Mouse (Mus musculus): ENCODE measurements around the gene Pdzrn3. TPM values are rescaled to one million over a fixed set of nuclear protein-coding genes. Genes with fewer than 3 reads are reported as not detected.

Gene Pdzrn3
- polyA plus RNA-seq, 1 experiment: 8.7 TPM

DNA sequence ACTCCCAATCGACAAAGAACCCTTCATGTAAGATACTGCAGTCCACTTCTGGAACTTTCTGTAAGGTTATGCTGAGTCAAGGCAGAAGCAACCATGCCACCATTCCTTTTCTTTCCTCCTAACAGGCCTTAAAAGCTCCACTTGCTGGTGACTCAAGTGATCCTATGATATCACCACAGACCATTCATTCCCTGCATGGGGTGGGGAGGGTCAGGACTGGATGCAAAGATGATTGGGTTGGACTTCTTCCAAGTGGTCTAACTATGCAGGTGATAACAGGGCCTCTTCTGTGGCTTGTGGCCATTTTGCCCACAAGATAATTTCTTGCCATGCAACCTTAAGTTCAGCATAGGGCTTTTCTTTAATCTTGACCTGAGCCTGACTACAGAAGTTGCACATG, 42.0 kb downstream of the Pdzrn3 start:
- 87% methylated on average over 1 of the region's 1 CpGs for WGBS
- no peak for DNase-seq (ENCODE audit: low read depth, low spot score)

DNA sequence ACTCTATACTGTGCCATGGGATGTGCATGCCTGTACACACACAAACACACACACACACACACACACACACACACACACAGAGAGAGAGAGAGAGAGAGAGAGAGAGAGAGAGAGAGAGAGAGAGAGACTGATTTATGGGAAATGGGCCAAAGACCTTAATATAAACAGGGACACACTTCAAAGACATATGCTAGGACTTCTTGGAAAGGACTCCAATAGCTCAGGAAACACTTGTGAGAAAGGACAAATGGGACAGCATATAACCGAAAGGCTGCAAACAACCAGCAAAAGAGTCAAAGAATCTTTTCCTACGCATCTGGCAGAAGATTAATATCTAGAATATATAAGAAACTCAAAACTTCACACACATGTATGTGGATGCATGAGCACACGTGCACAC, 43.2 kb downstream of the Pdzrn3 start:
- no peak for DNase-seq (ENCODE audit: low read depth, low spot score)
- WGBS: 78% methylated on average over 3 of the region's 3 CpGs

DNA sequence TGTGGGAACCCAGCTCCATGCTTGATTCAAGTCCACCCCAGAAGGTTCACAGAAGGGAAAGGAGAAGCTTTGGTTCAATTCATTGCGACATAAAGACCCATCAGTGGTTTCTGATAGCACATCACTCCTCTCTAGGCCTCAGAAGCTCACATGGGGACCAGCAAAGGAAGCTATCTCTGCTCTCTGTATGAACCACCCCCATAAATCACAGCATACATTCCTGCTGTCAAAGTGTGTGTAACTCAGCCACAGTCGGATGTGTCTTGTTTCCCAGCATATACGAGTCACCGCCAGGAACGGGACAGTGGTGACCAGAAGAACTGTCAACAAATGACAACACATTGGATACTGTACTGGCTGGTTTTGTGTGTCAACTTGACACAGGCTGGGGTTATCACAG, 47.3 kb downstream of the Pdzrn3 start:
- no peak for DNase-seq (ENCODE audit: low read depth, low spot score)
- 52% methylated on average over 5 of the region's 5 CpGs for WGBS

DNA sequence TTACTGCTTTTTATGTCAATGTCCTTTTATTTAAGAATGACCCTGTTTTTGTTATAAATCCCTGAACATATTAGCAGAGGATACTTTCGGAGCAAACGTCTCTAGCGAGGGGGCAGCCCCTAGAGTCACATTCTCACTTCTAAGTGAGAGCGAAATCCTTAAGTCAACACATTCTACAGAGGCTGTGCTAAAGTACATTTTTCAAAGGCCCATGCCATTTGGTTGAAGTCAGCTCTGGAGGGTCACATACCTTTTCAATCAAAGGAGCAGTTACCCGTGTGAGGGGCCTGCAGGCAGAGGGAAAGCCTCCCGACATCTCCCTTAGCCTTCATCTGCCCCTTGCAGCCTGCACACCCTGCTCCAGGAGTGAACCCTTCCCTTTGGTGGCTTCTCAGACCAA, 48.2 kb downstream of the Pdzrn3 start:
- 76% methylated on average over 6 of the region's 6 CpGs for WGBS
- no peak for DNase-seq (ENCODE audit: low read depth, low spot score)

DNA sequence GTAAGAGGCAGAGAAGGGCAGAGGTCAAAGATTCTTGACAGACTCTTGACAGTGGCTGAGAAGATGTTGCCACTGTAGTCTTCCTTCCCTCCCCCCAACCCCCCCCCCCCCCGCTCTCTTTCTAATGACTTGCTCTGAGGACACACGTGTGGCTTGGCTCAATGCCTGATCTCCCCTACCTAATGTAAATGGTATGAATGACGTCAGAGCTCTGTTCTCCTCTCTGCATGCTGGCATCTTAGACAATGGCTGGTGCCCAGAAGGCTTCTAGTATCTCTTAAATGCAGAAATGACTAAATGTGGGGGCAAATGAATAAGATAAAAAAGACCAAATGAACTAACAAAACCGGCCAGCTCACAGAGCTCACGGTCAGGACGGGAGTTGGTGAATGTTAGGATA, 49.2 kb downstream of the Pdzrn3 start:
- 54% methylated on average over 6 of the region's 6 CpGs for WGBS
- DNase-seq (ENCODE audit: low read depth, low spot score): no peak

DNA sequence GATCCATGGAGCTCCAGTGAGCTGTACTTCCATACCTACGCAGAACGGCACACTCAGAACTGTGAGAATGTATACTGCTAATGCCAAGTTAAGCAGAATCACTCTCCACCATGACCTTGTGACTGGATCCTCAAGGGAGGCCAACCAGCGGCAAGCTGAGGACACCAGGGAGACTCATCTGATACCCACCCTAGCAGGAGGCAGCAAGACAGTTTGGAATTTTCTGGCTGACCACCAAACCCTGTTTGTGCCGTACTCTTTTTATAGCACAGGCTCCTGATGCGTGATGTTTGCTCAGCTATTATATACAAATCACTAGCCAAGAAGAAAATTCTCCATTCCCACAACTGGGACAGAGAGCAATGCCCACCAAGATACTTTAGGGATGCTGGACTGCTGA, 50.0 kb downstream of the Pdzrn3 start:
- 60% methylated on average over 5 of the region's 5 CpGs for WGBS

DNA sequence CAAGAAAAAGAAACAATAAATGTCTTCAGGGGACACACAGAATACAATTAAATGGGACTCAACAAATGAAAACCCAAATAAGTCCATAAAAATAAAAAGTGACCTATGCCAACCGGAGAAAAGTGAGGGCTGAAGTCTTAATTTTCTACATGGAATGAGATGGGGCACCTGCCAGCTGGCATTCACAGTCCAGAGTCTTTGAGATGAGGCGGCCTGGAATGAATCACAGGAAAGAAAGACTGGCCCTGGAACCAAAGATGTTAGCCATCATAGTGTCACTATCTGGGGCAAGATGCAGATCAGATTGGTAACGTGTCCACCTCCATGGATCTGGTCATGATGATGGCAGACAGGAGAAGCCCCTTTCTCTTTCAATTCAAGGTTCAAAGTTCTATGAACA, 50.5 kb downstream of the Pdzrn3 start:
- WGBS: 77% methylated on average over 3 of the region's 3 CpGs
- DNase-seq (ENCODE audit: low read depth, low spot score): no peak

More for the DNA sequence above, 50.0 kb downstream of the Pdzrn3 start:
- DNase-seq (ENCODE audit: low read depth, low spot score): no peak

DNA sequence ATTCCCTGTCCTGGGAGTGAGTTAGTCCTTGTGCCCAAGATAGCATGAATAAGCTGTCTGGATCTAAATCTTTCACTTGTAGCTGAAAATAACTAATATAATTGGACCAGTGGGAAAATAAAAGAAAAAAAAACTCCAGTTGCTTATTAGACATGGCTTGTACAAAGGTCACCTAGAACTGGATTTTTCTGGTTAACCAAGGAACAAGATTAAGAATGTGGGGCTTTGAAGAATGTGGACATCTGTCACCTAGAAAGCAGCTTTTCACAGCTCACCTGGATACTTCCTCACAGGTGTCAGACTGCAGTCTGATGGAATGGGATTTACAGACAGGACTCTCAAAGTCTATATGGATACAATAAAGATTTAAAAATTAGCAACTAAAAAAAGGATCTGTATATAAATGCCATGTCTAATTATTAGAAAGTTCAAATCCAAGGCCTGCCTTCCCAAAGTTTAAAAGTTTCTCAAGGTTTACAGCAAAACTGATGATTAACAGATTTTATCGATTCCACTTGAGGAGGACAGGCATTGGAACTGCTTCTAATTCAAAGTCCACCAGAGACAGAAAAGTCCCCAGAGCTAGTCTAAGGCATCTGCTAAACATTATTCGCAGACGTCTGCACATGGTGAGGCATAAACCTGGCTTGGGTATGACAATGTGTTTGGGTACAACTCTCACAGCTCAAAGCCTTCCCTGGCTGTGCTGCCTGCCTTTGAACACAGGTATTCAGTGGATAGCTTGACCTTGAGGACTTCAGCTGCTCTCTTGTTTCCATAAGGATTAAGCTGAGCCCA, 51.7 kb downstream of the Pdzrn3 start:
- WGBS: 78% methylated on average over 3 of the region's 3 CpGs
- no peak for DNase-seq (ENCODE audit: low read depth, low spot score)

DNA sequence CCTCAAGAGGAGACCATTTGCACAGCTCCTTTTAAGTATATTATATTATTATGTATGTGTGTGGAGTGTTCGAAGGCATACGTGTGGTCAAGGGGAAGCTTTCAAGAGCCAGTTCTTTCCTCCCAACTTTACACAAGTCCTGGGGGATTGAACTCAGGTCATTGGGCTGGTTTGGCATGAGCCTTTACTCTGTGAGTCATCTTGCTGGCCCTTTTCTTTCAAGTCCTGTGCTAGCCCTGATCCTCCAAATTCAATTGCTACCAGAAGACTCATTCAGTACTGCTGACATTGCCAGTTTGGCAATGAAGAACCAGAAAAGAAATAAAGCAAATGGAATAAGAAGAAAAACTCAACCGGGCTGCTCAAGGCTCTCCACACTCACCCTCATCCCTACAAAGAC, 55.1 kb downstream of the Pdzrn3 start:
- 86% methylated on average over 3 of the region's 3 CpGs for WGBS
- DNase-seq (ENCODE audit: low read depth, low spot score): no peak

DNA sequence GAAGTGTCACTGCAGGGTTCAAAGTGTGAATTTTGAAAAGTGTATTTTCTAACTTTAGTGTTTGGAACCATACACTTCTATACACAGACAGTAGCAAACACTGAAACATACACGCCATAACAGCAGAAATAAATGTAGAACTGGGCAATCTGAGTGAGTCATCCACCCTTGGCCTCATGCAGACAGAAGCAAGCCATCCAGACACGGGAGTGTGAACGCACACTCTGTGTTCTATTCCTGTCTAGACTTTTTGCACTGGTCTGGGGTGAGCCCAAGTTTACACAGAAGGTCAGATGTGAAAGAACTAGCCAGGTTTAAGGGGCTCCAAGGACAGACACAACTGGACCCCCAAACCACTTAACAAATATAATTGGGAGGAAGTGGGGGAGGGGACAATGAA, 57.3 kb downstream of the Pdzrn3 start:
- DNase-seq (ENCODE audit: low read depth, low spot score): no peak
- 54% methylated on average over 3 of the region's 3 CpGs for WGBS

DNA sequence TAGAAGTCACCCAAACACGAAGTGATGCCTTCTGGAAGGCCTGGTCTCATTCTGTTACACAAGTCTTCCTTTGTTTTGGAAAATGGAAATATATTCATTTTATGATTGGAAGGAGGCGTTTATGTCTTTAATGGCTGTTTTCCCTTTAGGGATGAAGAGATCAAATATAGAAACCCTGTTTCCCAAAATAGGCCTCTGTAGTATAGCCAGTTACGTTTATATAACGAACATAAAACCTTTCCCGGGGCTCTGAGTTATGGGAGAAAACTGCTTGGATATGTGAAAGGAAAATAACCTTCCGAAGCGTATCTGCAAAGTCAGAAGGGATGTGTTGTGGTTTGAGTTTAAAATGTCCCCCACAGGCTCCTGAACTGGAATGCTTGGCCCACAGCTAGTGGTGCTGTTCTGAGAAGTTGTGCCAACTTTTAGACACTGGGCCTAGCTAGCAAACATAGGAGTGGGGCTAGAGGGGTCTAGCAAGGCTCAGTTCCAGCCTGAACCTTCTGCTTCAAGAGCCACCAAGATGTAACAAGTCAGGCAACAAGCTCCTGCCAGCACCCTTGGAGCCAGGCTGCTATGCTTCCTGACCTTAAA, 58.2 kb downstream of the Pdzrn3 start:
- WGBS: 52% methylated on average over 7 of the region's 7 CpGs
- no peak for DNase-seq (ENCODE audit: low read depth, low spot score)

DNA sequence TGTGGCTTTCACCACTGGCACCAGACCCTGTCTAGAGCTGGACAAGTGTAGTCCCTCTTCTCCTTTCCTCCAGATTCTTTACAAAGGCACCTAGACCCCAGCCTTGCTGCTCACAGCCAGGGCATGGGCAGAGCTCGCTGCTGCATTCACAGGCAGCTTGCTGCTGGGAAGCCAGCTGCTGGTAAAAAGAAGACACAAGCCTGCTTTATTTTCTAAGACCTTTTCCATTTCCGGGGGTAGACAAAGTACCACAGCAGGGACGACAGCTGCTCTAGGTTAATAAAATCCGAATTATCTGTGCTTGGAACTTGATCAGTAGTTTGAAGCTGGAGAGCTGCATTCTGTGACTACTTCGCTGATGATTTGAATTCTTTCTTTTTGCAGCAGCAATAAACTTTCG, 59.2 kb downstream of the Pdzrn3 start:
- DNase-seq (ENCODE audit: low read depth, low spot score): no peak

DNA sequence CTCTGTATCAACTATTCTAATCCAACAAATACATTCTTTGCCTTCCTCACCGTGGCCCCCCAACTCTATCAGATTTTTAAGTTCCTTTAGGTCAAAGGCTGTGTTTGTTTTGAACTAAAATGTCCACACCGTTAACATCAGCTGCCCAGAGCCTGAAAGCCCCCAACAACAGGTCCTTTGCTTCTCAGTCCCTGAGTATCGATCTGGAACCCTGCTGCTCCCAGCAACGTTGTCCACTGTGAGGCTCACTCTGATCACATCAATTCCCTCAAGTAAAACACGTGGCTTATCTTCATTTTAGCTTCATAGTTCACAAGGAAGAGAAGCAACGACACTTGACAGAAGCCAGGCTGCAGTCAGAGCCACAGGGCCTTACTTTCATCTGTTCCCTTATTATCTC, 66.3 kb downstream of the Pdzrn3 start:
- 25% methylated on average over 6 of the region's 6 CpGs for WGBS
- no peak for DNase-seq (ENCODE audit: low read depth, low spot score)

More for the DNA sequence above, 59.2 kb downstream of the Pdzrn3 start:
- WGBS: 49% methylated on average over 6 of the region's 6 CpGs

DNA sequence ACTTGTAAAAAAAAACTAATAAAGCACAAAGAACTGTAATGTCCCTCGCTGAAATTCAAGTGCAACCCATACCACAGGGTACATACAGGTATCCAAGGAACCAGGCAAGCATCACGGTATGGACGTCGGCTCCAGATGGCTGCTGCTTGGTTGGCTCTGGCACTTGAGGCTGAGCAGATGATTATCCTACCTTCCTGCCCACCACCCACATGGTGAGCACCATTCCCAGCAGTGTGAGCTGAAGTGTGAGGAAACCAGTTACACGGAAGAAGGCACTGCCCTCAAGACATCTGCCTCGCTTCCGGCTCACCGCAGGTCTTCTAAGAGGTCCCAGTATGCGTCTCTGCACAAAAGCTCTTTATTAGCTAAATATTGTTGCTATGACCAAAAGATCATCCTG, 67.2 kb downstream of the Pdzrn3 start:
- DNase-seq (ENCODE audit: low read depth, low spot score): no peak
- WGBS: 90% methylated on average over 9 of the region's 9 CpGs

DNA sequence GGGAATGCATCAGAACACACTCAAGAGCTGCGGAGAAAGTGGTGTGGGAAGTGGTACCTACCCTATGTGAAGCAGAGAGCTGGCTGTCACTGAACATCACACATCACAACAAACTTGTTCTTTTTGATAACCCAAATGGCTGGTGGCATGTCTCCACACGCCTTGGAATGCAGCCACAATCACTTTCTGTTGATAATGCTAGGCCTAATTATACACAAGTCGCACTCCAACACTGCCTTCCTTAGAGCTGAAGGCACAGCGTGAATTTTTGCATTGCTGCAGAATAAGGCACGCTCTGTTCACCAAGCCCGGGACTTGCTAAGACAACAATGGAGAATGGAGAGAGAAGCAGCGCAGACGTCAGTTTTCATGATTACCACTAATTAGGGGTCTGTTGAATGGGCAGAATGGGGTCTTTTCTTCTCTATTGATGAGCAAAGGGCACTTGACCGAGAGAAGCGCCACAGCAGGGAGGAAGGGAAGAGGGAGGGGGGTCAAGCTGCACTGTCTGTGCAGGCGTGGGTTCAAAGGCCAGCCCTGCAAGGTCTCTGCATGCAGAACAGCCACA, 69.6 kb downstream of the Pdzrn3 start:
- WGBS: 82% methylated on average over 11 of the region's 11 CpGs

DNA sequence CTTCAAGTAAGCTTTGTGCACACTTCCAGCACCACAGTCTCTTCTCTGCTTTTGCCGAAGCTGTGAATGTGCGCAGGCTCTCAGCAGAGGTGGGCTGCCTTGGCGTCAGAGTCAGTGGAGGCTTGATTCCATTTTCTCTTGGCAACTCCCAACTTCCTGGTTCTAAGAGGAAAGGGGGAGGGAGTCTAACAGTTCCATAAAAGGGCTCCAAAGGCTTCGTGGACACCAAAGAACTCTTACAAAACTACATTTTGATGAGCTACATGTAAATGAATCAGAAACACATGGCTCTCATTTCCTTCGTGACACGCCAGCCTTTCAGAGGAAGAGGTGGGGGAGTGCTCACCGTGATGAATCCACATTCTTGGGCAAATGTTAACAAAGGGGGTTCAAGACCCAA, 70.9 kb downstream of the Pdzrn3 start:
- DNase-seq (ENCODE audit: low read depth, low spot score): no peak
- WGBS: 64% methylated on average over 7 of the region's 7 CpGs

More for the DNA sequence above, 69.6 kb downstream of the Pdzrn3 start:
- DNase-seq (ENCODE audit: low read depth, low spot score): no peak

DNA sequence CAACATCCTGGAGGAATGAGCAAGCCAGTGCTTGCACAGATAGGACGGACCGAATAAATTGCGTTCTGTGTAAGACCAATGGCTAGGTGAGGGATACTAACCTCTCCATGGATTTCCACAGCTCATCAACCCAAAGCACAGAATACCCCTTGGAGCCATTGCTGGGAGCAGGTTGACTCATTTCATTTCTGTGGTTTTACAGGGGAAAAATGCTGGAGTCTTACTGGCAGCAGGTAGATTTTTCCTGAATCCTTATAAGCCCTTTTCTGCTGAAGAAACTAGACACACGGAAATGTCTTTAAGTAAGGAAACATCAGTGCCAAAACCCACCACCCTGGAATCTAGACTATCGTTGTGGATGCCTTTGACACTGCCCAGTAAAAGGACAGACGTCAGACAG, 72.2 kb downstream of the Pdzrn3 start:
- WGBS: 91% methylated on average over 6 of the region's 6 CpGs
- DNase-seq (ENCODE audit: low read depth, low spot score): no peak

DNA sequence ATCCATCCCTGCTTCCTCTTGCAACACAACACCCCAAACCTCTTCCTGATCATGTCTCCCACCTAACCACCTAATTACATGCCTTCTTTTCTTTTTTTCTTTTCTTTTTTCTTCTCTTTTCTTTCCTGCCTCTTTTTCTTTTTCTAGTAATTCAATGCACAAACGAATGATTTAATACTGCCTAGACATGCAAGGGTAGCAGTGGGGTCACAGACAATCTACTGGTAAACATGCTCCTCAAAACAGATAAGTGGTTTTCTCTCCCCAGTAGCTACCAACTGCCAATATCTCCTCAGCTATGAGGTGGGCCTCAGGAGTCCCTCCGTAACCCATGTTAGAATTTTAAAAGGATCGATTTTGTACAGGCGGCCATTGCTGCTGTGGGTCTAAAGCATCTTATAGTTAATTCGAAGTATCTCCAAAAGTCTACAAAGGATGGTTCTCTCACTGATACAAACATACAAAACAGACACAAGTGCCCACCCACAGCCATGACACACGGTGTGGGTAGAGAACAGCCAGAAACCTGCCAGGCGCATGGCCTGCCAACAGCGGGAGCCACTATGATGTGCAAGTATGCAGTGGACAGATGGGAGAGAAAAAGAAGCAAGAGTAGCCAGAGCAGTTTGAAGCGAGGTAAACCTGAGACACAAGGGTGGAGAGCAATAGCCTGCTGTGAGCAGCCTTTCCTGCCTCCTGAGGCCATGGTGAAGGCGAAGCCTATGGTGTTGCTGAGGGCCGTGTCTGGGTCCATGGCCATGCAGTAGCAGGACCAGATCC, 73.5 kb downstream of the Pdzrn3 start:
- WGBS: 88% methylated on average over 11 of the region's 11 CpGs
- no peak for DNase-seq (ENCODE audit: low read depth, low spot score)

DNA sequence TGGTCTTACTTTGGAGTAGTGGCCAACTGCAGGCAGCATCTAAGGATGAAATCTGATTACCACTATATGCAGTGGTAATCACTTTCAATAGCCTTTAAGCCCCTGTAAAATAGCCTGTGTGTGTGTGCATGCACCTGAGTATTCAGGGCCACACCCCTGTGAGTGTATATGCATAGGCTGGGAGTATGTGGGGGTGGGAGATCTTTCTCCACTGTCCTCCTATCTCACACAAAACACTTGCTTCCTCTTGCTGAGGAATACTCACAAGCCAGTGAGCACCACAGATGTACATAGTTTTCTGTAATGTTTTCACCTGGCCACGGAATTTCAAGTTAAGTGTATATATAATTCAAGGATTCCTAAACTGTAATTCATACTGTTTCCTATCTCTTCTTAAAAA, 74.2 kb downstream of the Pdzrn3 start:
- 84% methylated on average over 1 of the region's 1 CpGs for WGBS
- DNase-seq (ENCODE audit: low read depth, low spot score): no peak

DNA sequence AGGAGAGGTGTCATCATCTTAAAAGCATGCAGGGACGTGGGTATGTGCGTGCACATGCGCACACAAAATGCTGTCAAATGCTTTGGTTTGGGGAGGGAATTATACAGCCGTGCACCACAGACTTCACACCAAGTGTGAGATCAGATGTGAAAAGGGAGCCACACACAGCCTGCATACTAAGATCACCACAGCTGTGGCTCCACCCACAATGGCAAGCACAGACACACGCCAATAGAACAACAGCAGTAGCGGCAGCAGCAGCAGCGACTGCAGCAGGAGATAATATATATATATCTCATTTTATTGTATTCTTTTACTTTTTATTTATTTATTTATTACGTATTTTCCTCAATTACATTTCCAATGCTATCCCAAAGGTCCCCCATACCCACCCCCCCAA, 76.5 kb downstream of the Pdzrn3 start:
- no peak for DNase-seq (ENCODE audit: low read depth, low spot score)
- WGBS: 95% methylated on average over 8 of the region's 8 CpGs
